Mouse (Mus musculus): ENCODE measurements around the gene Slc19a2. TPM values are rescaled to one million over a fixed set of nuclear protein-coding genes. Genes with fewer than 3 reads are reported as not detected.

The Slc19a2 gene
- polyA plus RNA-seq, 1 experiment from 2014 or later: 8.9 TPM

GRCm38 (mm10) chr1:164294071-164294470, 45.2 kb downstream of the Slc19a2 start:
- Histone ChIP-seq H3K4me3 (ENCODE audit: low read depth, low read length) (no peak overlapping the region), H3K4me2 (no peak overlapping the region), H3K9me3 (replicated peaks; ENCODE audit: control insufficient read depth, low read length) (no peaks in the 10 kb centered on the region), H3K4me1 (ENCODE audit: control insufficient read depth, insufficient read depth, low read length) (no peaks in the 10 kb centered on the region), H3K27ac (ENCODE audit: low read depth, low read length) (no peak overlapping the region), H3K9ac (ENCODE audit: low read depth, low read length) (no peak overlapping the region), H3K36me3 (ENCODE audit: control insufficient read depth, insufficient read depth, low read length) (peaks cover 23% of the 10 kb centered on the region), H3K27me3 (ENCODE audit: control insufficient read depth, insufficient read depth, low read length) (no peaks in the 10 kb centered on the region)
- 85% methylated on average over 6 of the region's 6 CpGs for WGBS (ENCODE audit: insufficient replicate concordance)
- no peak for ATAC-seq (replicated peaks; ENCODE audit: insufficient number of reproducible peaks, low FRiP score, low TSS enrichment)

DNA sequence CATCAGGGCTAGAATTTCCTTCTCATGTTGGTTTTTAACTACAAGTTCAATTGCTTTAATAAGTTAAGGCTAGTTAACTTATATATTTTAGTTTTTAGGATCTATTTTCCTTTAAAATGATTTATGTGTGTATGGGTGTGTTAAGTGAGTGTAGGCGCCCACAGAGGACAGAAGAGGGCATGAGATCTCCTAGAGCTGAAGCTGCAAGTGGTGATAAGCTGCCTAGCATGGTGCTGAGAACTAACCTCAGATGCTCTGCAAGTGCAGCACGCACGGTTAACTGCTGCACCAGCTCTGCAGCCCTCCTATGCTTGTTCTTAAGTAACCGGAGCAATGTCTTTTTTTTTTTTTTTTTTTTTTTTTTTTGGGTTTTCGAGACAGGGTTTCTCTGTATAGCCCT, 47.6 kb downstream of the Slc19a2 start:
- Histone ChIP-seq H3K27ac (ENCODE audit: low read depth, low read length) (no peak overlapping the region), H3K4me3 (ENCODE audit: low read depth, low read length) (no peak overlapping the region), H3K9me3 (replicated peaks; ENCODE audit: control insufficient read depth, low read length) (no peaks in the 10 kb centered on the region), H3K9ac (ENCODE audit: low read depth, low read length) (no peak overlapping the region), H3K4me2 (no peak overlapping the region), H3K4me1 (ENCODE audit: control insufficient read depth, insufficient read depth, low read length) (no peaks in the 10 kb centered on the region), H3K27me3 (ENCODE audit: control insufficient read depth, insufficient read depth, low read length) (no peaks in the 10 kb centered on the region), H3K36me3 (ENCODE audit: control insufficient read depth, insufficient read depth, low read length) (peaks cover 28% of the 10 kb centered on the region)
- WGBS (ENCODE audit: insufficient replicate concordance): 91% methylated on average over 4 of the region's 5 CpGs
- ATAC-seq (replicated peaks; ENCODE audit: insufficient number of reproducible peaks, low FRiP score, low TSS enrichment): no peak

DNA sequence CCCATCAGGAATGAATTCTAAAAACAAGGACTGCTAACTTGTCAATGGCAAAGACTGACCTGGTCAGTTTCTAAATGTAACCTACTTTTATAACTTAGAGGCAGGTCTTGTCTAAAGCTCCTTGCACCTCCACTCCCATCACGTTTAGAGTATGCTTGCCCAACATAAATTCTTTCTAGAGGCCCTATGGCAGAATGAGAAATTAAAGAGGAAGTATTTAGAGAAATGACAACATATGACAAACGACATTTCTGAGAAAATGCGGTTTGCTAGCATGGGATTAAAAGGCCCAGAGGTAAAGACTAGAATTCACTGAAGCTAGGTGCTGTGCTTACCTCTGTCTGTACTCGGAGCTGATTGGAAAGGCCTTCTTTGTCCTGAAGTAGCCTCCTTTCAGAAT, 53.1 kb downstream of the Slc19a2 start:
- ATAC-seq (replicated peaks; ENCODE audit: insufficient number of reproducible peaks, low FRiP score, low TSS enrichment): no peak
- Histone ChIP-seq H3K4me3 (ENCODE audit: low read depth, low read length) (no peak overlapping the region), H3K9me3 (replicated peaks; ENCODE audit: control insufficient read depth, low read length) (no peaks in the 10 kb centered on the region), H3K4me2 (no peak overlapping the region), H3K36me3 (ENCODE audit: control insufficient read depth, insufficient read depth, low read length) (peaks cover 24% of the 10 kb centered on the region), H3K27me3 (ENCODE audit: control insufficient read depth, insufficient read depth, low read length) (no peaks in the 10 kb centered on the region), H3K9ac (ENCODE audit: low read depth, low read length) (no peak overlapping the region), H3K4me1 (ENCODE audit: control insufficient read depth, insufficient read depth, low read length) (no peaks in the 10 kb centered on the region), H3K27ac (ENCODE audit: low read depth, low read length) (no peak overlapping the region)
- 89% methylated on average over 4 of the region's 4 CpGs for WGBS (ENCODE audit: insufficient replicate concordance)

GRCm38 (mm10) chr1:164303821-164304220, 55.0 kb downstream of the Slc19a2 start, which contains the start of gene Nme7:
Gene Nme7 (plus strand): TSS chr1:164304121.
- Histone ChIP-seq H3K4me3 (ENCODE audit: low read depth, low read length) (no peak within 1 kb of the TSS), H3K9ac (ENCODE audit: low read depth, low read length) (no peak within 1 kb of the TSS), H3K36me3 (ENCODE audit: control insufficient read depth, insufficient read depth, low read length) (peaks cover 20% of the 10 kb centered on the region), H3K27me3 (ENCODE audit: control insufficient read depth, insufficient read depth, low read length) (no peaks in the 10 kb centered on the region), H3K9me3 (replicated peaks; ENCODE audit: control insufficient read depth, low read length) (no peaks in the 10 kb centered on the region), H3K4me1 (ENCODE audit: control insufficient read depth, insufficient read depth, low read length) (peaks cover 5% of the 10 kb centered on the region; the same call in 1 of the 2 replicates), H3K27ac (ENCODE audit: low read depth, low read length) (no peak within 1 kb of the TSS), H3K4me2 (no peak within 1 kb of the TSS)
- no peak for ATAC-seq (replicated peaks; ENCODE audit: insufficient number of reproducible peaks, low FRiP score, low TSS enrichment)
- WGBS (ENCODE audit: insufficient replicate concordance): 86% methylated on average over 5 of the region's 5 CpGs

DNA sequence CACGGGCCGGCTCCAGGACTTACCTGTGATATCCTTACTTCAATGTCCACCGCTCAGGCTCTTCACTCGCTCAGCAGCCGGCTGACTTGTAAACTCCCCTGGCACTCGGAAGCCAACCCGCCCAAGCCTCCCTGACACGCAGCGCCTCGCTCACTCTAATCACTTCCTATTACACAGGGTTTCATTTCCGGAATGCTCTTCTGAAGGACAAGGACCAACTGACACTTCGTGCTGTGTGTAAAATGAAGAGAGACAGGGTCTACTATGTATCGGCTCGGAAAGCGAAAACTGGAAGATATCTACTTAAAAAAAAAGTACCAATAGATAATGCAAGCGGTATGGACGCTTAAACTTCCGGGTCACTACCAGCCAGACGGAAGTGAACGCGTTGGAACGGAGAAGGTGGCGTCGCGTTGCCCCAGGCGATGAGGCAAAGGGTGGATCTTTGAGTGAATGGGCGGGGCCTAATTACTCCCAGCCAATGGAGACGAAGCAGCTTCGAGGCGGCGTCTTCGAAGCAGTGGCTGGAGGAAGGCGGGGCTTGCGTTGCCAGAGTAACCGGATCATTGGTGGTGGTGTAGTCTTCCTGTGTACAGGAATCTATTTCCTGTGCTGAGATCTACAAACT, 58.4 kb downstream of the Slc19a2 start, which contains the start of gene Blzf1:
Blzf1 (minus strand) TSS at position 366 of the 628 bp plus-strand sequence.
- Histone ChIP-seq H3K4me2 (peak within 1 kb of the TSS; percentile 80), H3K9ac (ENCODE audit: low read depth, low read length) (peak within 1 kb of the TSS; percentile 87), H3K27ac (ENCODE audit: low read depth, low read length) (peak within 1 kb of the TSS; percentile 66), H3K36me3 (ENCODE audit: control insufficient read depth, insufficient read depth, low read length) (peaks cover 1% of the 10 kb centered on the region), H3K27me3 (ENCODE audit: control insufficient read depth, insufficient read depth, low read length) (no peaks in the 10 kb centered on the region), H3K4me1 (ENCODE audit: control insufficient read depth, insufficient read depth, low read length) (peaks cover 5% of the 10 kb centered on the region; the same call in 1 of the 2 replicates), H3K4me3 (ENCODE audit: low read depth, low read length) (peak within 1 kb of the TSS; percentile 94), H3K9me3 (replicated peaks; ENCODE audit: control insufficient read depth, low read length) (no peaks in the 10 kb centered on the region)
- peak; percentile 98 for ATAC-seq (replicated peaks; ENCODE audit: insufficient number of reproducible peaks, low FRiP score, low TSS enrichment)
- WGBS (ENCODE audit: insufficient replicate concordance): under 1% methylated on average over 35 of the region's 35 CpGs

DNA sequence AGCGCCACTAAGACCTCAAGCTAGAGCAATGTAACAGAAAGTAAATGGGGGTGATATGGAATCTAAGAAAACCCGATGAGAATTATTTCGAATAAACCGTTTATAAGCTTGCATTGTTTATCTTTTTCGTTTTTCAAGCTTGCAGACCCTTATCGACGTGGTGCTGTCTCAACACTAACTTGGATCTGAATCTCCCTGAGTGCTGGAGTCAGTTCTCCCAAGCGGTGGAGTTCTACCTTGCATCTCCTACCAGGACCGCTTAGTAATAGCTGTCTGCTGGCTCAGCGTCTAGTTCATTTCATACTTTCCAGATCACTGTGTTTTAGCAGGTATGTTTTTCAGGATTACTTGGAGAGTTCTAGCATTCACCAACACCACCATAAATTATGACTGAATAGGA, 59.1 kb downstream of the Slc19a2 start:
- 11% methylated on average over 10 of the region's 10 CpGs for WGBS (ENCODE audit: insufficient replicate concordance)
- Histone ChIP-seq H3K4me2 (peak overlapping the region; percentile 80), H3K27me3 (ENCODE audit: control insufficient read depth, insufficient read depth, low read length) (no peaks in the 10 kb centered on the region), H3K4me1 (ENCODE audit: control insufficient read depth, insufficient read depth, low read length) (peaks cover 5% of the 10 kb centered on the region; the same call in 1 of the 2 replicates), H3K4me3 (ENCODE audit: low read depth, low read length) (peak overlapping the region; percentile 94), H3K9me3 (replicated peaks; ENCODE audit: control insufficient read depth, low read length) (no peaks in the 10 kb centered on the region), H3K9ac (ENCODE audit: low read depth, low read length) (peak overlapping the region; percentile 72), H3K36me3 (ENCODE audit: control insufficient read depth, insufficient read depth, low read length) (0 out of 2 replicates have a peak, but pooled peaks cover 2% of the 10 kb centered on the region), H3K27ac (ENCODE audit: low read depth, low read length) (peak overlapping the region; percentile 29; the same call in 1 of the 2 replicates)
- ATAC-seq (replicated peaks; ENCODE audit: insufficient number of reproducible peaks, low FRiP score, low TSS enrichment): no peak

- peaks cover 6% of the 10 kb centered on the region; the same call in 1 of the 2 replicates for H3K4me1 ChIP-seq (ENCODE audit: control insufficient read depth, insufficient read depth, low read length)
- 0 out of 2 replicates have a peak, but pooled peaks cover 2% of the 10 kb centered on the region for H3K36me3 ChIP-seq (ENCODE audit: control insufficient read depth, insufficient read depth, low read length)
- no peak overlapping the region for H3K4me2 ChIP-seq
- H3K4me3 ChIP-seq (ENCODE audit: low read depth, low read length): no peak overlapping the region
- 82% methylated on average over 5 of the region's 5 CpGs for WGBS (ENCODE audit: insufficient replicate concordance)
- no peak for ATAC-seq (replicated peaks; ENCODE audit: insufficient number of reproducible peaks, low FRiP score, low TSS enrichment)
- H3K9me3 ChIP-seq (replicated peaks; ENCODE audit: control insufficient read depth, low read length): no peaks in the 10 kb centered on the region
- H3K9ac ChIP-seq (ENCODE audit: low read depth, low read length): no peak overlapping the region
- H3K27me3 ChIP-seq (ENCODE audit: control insufficient read depth, insufficient read depth, low read length): no peaks in the 10 kb centered on the region
- no peak overlapping the region for H3K27ac ChIP-seq (ENCODE audit: low read depth, low read length)
These were observed 65.2 kb downstream of the Slc19a2 start for GRCm38 (mm10) chr1:164314085-164314484.

Data from heart, embryonic 11.5 days (tissue).